Mouse (Mus musculus): Measurements from ENCODE around the gene Polrmt.
"Not testable (repeated sequence)": the region's sequence is repeated elsewhere in the genome, so short reads cannot be mapped to it uniquely, and the experiment has no call there.

Polrmt gene

DNA sequence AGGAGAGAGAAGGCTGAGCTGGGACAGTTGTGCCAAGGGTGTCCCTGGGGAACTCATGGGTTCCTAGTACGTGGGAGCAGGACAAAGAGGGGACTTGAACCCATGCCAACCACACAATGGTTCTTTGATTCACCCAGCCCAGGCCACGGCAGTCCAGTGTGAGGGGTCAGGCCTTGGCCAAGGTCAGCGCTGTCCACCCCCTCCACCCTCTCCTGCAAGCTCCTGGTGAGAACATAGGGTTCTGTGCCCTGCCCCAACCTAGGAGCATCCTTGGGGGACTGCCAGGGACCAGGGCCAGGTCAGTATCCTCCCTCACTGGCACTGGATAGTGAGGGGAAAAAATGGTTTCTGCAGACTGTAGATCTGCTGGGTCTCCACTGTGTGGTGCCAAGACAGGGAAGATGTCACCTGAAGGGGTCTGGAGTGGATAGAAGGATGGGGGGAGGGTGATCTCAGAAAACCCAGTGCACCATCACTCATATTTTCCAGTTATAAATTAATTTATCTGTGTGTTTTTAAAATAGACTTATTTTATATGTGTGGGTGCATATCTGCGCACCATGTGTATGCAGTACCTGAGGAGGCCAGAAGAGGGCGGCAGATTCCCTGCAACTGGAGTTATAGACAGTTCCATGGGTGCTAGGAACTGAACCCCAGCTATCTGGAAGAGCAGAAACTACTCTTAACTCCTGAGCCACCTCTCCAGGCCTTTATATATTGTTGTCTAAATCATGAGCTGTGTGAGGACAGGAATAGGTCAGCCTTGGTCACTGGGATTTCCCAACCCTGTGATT, 28.3 kb upstream of the Polrmt start:
- DNase-seq (ENCODE audit: low spot score in 2 of 2), result no peak

DNA sequence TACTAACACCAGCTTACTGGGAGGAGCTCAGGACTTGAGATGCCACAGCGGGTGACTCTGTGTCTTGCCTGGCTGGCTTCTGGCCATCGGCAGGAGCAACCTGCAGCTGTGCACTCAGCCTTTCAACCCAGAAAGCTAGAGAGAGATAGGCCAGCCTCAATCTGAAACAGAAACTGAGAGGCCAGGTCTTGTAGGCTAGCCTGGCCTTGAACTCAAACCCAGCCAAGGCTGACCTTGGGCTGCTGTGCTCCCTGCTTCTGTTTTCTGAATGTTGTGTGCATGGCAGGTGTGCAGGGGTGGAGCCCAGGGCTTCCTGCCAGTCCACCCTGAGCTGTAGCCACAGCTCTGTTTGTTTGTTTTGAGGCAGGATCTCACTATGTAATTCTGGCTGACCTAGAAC, 26.8 kb upstream of the Polrmt start:
- DNase-seq (ENCODE audit: low spot score in 2 of 2), result no peak

DNA sequence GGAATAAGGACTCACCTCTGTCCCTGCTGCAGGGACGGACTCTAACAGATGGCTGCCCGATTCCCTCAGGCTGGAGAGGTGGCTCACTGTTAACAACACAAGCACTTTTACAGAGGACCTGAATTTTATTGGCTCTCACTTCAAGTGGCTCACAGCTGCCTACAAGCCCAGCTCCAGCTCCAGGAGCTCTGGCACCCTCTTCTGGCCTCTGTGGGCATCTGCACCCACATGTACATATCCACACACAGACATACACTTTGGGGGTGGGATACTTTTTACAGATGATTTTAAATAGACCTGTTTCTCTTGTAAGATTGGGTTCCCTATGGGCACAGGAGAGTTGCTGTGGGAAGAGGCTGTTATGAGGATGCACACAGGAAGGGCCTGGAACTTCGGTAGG, 25.9 kb upstream of the Polrmt start:
- no peak for DNase-seq (ENCODE audit: low spot score in 2 of 2)

DNA sequence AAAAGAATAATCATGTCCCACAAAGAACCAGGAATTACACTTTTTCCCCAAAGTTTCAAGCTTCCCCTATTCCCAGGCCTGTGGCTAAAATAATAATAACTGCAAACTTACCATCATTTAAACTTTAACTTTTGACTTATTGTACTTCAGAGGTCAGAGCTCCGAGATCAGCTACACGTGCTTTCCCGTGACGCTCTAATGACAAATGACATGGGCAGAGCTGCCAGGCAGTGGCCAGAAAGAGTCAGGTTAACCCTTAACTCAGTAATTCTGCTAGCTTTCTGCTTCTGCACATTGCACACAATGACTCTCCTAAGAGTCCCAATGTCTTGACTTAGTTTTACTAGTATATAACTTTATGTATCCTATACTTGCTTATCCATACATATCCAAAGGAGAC, 22.9 kb upstream of the Polrmt start:
- no peak for DNase-seq (ENCODE audit: low spot score in 2 of 2)

DNA sequence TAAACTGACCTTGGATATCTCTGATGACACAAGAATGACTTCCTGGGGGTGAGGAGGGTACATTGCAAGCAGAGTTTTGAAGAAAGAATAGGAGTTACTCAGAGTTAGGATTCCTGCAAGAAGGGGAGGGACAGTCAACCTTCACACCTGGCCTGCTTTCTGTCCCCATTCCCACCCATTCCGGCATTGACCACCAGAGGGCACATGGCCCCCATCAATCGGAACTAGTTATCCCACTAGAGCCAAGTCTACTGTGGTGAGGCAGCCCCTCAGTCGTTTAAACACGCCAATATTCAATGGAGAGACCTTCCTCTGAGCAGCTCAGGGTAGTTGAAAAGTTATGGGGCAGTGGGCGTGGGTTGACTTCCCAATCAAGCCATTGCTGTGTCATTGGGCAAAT, 22.0 kb upstream of the Polrmt start:
- DNase-seq (ENCODE audit: low spot score in 2 of 2), result peak in 1 of 2 experiments; percentile 74

DNA sequence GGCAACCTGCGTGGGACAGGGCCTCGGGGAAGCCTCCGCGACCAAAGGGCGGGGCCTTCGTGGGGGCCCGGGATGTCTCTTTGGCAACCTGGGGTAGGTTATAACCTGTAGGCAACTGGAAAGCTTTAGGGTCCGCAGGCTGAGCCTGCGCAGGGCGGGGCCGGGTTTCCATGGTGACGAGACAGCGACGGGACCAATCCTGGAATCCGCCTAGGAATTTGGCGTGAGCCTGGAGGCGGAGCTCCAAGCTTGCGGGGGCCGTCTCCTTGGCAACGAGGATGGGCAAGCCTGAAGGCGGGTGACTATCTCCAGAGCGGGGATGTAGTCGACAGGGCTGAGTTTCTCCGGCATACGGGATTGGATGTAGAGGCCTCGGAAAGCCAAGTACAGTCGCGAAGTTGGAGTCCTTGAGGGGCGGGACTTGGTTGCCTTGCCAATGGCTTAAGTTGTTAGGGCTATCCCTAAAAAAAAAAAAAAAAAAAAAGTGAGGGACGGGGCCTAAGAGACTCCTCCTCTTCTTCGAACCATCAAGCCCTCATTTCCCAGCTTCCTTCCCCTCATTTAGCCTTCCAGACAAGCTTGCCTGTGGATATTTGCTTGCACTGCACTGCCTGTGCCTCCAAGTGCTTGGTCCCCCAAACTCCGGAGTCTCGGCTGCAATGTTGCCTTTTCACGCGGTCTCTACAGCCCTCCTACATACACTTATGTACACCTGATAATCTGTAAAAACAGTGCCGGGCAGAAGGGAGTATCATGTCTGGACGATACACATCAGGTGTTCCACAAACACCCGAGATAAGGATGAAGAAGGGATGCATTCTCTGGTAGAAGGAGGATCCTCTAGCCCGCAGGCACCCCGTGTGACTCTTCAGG, 21.2 kb upstream of the Polrmt start:
- peak; percentile 94 to 96 for DNase-seq (ENCODE audit: low spot score in 2 of 2)

DNA sequence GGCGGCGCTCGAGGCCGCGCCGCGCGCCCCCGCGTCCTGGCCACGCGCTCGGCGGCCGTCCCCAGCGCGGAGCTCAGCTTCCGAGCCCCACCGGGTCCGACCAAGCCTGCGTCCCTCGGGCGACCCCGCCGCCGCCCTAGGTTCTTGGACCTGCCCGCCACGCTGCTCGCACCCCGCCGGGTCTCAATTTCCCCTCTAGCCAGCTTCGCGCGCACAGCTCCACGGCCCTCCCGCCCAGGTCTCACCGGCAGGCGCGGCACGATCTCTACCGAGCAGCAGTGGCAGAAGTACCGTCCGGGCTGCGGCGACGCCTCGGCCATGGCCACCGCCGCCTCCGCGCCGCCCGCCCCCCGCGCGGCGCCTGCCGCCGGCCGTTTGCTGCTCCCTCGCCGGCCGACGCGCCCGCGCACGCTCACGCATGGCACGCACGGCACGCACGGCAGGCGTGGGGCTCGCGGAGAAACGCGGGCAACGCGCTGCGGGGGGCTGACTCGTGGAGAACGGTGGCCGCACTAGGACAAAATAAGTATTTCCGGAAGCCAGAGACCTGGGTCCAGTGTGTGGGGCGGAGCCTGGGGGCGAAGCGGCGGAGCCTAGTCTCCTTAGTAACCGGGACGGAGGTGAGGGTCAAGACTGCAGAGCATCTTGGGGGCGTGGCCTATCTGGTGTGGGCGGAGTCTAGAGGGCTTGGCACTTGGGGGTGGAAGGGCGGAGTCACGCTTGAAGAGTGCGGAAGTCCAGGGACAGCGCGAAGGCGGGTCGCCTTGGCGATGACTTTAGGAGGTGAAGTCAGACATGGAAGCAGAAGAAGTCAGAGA, 20.3 kb upstream of the Polrmt start, which contains the start of gene Rnf126:
Gene Rnf126 (minus strand): TSS at position 445 of the 818 bp plus-strand sequence.
- peak; percentile 98 for DNase-seq (ENCODE audit: low spot score in 2 of 2)

DNA sequence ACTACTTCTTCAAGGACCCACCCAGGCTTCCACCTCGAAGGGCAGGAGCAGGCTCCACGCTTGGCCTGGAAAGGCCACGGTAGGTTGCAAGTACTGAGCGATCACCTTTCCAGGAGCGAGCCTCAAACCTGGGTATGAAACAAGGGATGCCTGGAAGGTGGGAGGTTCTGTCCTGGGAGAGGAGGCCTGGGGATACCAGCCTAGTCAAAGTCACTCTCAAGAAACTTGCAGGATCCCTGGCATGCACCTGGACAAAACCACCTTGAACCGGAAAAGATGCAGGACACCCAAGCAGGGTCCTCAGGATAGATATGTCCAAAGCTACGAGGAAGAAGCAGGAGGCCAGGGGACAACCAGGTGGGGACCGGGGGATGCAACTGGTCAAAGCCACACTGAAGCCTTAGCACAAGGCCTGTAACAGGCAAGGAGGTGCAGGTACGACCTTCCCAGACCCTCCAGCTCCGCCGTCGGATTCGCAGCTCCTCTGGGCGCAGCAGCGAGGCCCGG, 19.7 kb upstream of the Polrmt start:
- DNase-seq (ENCODE audit: low spot score in 2 of 2), result no peak

DNA sequence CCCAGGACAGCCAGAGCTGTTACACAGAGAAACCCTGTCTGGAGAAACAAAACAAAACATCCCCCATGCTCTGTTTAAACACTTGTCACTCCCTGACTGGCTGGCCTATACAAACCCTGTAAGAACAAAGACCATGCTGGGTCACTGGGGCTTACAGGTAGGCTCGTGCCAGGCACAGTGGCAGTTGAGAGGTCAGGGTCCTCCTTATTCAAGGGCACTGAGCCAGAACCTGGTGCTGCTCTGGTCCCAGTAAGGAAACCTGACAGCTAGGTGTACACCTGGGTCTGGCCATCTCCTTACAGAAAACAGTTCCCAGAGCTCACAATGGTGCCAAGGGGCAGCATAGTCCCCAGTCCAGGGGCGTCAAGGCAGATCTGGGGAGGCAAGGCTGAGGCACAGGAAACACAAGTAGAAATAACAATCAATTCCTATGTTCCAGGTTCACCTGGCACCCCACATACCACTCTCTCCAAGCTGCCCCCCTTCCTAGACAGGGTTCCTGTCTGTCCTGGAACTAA, 18.9 kb upstream of the Polrmt start:
- DNase-seq (ENCODE audit: low spot score in 2 of 2), result no peak

DNA sequence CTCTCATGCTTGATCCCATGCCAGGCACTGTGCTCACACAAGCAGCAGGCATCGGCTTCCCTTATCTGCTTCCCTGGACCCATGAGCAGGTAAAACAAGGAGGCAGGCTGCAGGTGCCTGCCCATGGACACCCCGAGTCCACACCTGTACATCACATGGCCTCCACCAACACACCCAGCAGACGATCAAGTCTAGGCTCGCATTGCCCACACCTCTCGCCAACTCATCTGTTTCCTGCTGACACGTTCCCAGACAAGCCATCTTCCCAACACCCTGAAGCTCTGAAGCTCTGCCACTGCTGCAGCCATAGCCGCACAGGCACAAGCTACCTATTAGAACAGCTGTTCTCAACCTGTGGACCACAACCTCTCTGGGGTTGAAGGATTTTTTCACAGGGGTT, 17.9 kb upstream of the Polrmt start:
- DNase-seq (ENCODE audit: low spot score in 2 of 2), result no peak

DNA sequence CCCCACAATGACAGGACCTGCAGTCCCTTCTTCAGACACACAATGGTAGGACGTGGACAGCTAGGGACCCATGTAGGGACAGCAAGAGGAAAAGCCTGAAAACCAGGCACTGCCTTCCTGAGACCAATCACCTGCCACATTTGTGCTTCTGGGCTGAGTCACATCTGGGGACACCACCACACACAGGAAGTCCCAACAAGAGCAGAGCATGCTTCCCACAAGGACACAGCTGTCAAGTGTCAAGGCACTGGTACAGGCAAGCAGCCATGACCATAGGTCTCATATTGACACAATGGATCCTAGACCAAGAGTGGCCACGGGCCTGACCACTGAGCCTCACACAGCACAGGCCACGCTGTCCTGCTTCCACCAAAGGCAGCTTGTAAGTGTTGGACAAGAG, 16.5 kb upstream of the Polrmt start:
- DNase-seq (ENCODE audit: low spot score in 2 of 2), result no peak

DNA sequence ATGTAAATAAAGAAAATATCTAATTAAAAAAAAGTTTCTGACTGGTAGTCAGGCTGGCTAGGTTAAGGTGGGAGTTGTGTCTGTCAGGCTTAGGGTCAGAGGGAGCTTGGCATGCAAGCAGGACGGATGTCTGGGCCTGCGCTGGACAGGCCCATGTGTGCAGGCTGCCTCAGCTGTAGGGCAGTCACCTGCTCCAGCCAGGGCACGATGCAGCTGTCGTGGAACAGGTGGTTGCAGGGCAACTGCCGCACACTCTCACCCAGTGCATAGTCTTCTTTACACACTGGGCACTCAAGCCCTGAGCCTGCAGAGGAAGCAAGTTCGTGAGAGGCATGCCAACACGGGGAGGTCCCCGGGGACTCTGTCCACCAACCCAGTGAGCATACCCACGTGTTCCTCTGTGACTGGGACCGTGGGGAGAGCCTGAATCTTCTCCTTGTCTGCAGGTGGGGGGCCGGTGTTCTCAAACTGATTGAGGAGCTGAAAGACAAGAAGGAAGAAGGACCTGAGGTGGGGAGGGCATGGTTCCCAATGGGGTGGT, 14.3 kb upstream of the Polrmt start:
- DNase-seq (ENCODE audit: low spot score in 2 of 2), result no peak

DNA sequence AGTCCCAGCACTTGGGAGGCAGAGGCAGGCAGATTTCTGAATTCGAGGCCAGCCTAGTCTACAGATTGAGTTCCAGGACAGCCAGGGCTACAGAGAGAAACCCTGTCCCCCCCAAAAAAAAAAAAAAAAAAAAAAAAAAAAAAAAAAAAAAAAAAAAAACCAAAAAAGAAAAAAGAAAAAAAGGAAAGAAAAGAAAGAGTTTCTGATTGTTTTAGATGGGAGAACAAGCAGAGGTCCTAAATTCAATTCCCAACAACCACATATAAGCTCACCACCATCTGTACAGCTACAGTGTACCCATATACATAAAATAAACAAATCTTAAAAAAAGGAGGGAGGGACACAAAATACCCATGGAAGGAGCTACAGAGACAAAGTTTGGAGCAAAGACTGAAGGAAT, 13.3 kb upstream of the Polrmt start:
- not testable (repeated sequence) for DNase-seq (ENCODE audit: low spot score in 2 of 2)

DNA sequence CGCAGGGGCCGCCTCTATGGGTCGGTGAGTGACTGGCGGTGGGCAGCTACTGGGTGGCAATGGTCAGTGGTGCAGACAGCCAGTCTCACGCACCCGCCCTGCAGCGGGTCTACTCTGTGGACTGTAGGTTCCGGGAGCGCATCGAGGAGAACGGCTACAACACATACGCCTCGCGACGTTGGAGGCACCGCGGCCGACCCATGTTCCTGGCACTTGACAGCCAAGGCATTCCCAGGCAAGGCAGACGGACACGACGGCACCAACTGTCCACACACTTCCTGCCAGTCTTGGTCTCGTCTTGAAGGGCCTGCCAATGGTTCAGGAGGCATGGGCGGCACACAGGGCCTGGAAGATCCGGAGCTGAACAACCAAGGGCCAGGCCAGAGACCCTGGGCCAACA, 10.3 kb upstream of the Polrmt start:
- DNase-seq (ENCODE audit: low spot score in 2 of 2), result no peak

DNA sequence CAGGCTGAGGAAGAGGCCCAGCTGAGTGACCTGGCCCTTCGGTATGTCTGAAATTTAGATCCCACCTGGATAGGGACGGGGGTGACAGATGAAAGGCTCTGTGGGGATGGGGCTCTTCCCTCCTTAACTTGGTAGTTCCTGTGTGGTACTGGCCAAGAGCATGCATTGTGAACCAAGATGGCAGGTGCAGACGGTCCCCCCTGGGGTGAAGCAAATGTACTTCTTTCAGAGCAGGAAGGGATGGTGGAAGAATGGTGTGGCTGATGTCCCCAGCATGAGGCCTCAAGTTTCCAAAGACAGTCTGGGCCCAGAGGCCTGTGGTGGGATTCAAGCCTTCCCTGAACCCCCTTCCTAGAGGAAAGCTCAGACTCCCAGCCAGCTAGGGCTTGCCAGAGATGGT, 9.5 kb upstream of the Polrmt start:
- DNase-seq (ENCODE audit: low spot score in 2 of 2), result no peak

DNA sequence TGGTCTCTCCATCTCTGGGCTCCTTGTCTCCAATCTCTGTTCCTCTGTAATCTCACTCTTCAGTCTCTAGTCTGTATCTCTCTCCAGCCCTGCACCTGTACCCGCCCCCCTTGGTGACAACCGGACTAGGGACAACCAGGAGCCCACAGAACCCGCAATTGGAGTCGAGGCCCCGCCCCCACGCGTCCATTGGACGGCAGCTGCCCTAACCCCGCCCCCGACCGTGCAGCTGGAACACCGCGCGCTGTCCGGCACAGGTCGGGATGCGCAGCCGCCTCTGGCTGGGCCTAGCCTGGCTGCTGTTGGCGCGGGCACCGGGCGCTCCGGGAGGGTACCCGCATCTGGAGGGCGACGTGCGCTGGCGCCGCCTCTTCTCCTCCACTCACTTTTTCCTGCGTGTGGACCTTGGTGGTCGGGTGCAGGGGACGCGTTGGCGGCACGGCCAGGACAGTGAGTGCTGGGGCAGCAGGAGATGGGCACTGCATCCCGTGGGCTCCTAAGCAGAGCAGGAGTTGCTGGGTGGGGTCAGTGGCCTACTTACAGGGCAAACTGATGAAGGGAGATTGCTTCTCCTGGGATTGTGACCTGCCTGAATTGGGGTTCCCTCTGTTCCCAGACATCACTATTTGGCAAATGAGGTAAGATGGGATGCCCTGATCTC, 8.6 kb upstream of the Polrmt start, which contains the start of gene Fgf22:
Gene Fgf22 (plus strand): TSS at position 221 of the 661 bp plus-strand sequence.
- DNase-seq (ENCODE audit: low spot score in 2 of 2), result peak in 1 of 2 experiments; percentile 64

DNA sequence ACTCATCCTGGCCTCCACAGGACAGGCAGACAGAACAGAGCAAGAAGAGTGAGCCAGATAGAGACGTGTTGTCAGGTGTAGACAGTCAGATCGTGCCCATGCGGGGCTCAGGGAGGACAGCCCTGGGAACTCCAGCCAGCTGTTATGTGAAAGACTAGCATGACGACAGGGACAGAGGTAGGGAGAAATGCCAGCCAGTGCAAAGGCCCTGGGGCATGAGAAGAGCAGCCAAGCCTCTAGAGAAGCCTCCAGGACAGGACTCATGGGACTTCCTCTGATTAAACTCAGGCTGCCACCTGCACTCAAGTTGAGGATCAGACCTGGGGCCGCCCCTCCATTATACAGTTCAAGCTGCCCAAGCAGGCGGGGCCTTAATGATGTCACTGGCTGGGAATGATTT, 2.1 kb upstream of the Polrmt start:
- no peak for DNase-seq (ENCODE audit: low spot score in 2 of 2)

DNA sequence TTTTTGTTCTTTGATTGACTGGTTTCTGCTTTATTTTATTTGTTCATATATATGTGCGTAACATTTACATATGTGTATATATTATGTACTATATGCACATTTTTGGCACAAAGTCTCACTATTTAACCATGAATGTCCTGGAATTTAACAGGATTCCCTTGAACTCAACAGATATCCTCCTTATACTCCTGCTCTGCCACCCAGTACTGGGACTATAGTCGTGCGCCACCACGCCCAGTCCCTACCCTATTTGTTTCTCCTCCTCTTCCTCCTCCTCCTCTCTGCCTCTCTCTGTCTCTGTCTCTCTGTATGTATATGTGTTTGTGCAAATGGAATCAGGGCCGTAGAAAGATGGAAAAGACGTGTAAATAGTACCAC, 382 bp upstream of the Polrmt start:
- no peak for DNase-seq (ENCODE audit: low spot score in 2 of 2)

DNA sequence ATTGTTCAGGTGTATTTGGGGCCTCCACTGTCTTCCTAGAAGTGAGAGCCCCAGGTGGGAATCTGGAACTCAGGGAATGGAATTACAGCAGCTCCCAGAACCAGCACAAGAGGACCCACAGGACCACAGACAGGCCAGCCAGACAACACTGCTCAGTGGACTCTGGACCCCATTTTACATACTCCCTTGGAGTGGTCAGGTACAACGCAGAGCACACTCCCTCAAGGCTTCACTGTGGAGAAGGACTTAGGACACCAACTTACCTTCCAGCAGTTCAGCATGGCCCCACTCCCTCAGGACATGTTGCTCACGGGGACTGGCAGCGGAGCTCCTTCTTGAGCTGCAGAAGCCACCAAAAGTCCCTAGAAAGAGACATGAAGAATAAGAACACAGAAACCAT, 970 bp downstream of the Polrmt start:
- no peak for DNase-seq (ENCODE audit: low spot score in 2 of 2)

DNA sequence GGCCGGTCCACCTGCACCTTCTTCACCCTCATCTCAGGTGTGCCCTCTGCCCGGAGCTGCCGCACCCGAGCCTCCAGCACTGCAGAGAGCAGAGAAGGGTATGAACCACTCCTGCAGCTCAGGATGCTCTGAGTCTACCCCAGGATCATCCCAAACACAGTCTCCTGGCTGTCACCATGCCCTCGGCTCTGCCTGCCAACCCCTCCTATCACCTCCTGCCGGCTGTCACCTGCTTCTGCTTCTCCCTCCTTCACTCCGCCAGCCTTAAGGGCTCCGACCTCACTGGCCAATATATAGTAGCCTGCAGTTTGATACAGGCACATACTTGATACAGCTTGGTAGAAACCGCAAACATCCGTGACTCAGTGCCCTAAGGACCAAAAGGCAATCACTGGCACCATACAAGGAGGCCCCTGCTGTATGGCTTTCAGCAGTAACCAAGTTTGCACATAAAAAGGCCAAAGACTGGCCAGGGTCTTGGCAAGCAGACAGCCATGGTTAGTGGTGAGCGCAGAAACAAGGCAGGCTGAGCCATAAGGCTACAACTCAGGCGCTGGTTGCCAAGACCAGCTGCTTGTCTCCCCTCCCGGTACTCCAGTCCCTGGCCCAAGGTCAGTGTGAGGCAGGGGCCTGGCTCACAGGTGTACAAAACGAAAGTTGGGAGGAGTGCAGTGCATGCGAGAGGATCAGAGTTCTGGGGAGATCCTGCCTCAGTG, 2.6 kb downstream of the Polrmt start:
- DNase-seq (ENCODE audit: low spot score in 2 of 2), result no peak
